Mouse (Mus musculus): ENCODE results near the gene Tnk2.

DNA sequence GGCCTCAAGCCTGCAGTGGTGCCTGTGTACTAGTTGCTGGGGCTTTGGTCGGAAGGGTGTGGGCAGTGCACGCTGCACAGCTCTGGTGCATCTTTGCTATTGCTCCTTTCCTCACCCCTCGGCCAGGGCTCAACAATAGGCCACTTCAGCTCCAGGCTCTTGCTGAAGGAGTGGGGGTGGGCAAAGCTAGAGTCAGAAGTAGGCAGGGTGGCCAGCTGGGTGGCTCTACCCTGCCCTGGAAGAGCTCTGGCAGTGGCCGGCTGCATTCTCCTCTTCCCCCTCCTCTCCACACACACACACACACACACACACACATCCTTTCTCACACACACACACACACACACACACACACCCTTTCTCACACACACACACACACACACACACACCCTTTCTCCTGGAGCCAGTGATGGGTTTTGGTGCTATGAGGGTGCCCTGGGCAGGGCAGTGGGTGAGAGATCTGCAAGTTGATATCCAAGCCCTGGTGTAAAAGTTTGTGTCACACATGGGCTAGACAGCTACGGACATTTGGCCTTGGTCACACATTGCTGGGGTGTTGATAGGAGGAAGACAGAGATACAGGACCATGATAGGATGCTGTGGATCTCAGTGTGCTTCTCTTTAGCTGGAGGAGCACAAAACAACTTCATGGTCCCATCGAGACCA, 10.5 kb downstream of the Tnk2 start:
- no peak for TF ChIP-seq CTCF (IDR thresholded peaks at IDR 0.05; ENCODE audit: borderline replicate concordance, insufficient read depth, low read depth, low read length)
- no peak for TF ChIP-seq POLR2A (IDR thresholded peaks at IDR 0.05; ENCODE audit: borderline replicate concordance, insufficient read depth, low read length)
